Mouse (Mus musculus) cerebellum, adult 2 months (tissue): Measurements from ENCODE around the gene Fstl1. TPM values are rescaled to one million over a fixed set of nuclear protein-coding genes. Genes with fewer than 3 reads are reported as not detected.

ENCODE experiments used
- DNase-seq, 2 experiments: peaks; one replicate each; pipeline ENCODE4 v3.0.0; 2021
- H3K27ac ChIP-seq: fragments of 200-500 bp; 2 replicates; pipeline ENCODE4 v1.5.1; 2012; ENCODE audit warnings: low read length, control low read depth, inconsistent platforms; ENCODE audit not compliant: insufficient read depth
- H3K27me3 ChIP-seq: fragments of 200-500 bp; 2 replicates; pipeline ENCODE4 v1.6.1; 2012; ENCODE audit warnings: inconsistent platforms, mild to moderate bottlenecking, low read length, moderate library complexity; ENCODE audit not compliant: control insufficient read depth, insufficient read depth
- H3K4me1 ChIP-seq: fragments of 200-500 bp; 2 replicates; pipeline ENCODE4 v1.6.1; 2011; ENCODE audit warnings: low read length; ENCODE audit not compliant: control insufficient read depth, insufficient read depth
- H3K4me3 ChIP-seq: fragments of 200-500 bp; replicated peaks from 2 replicates; pipeline ENCODE3; 2011; ENCODE audit warnings: mild to moderate bottlenecking, low read depth, low read length, control low read depth; ENCODE audit not compliant: insufficient read depth
- CTCF ChIP-seq: fragments of 200-500 bp; IDR thresholded peaks from 2 replicates; pipeline ENCODE4 v1.5.1; 2011; ENCODE audit warnings: low read depth, mild to moderate bottlenecking, control low read depth, low read length, moderate library complexity, borderline replicate concordance; ENCODE audit not compliant: insufficient read depth
- POLR2A ChIP-seq: fragments of 200-500 bp; IDR thresholded peaks from 2 replicates; pipeline ENCODE4 v1.6.1; 2011; ENCODE audit warnings: low read length, control low read depth, borderline replicate concordance; ENCODE audit not compliant: insufficient read depth
- WGBS: fragments of 180-500 bp; shearing (Covaris S2); methylation state at CpG from one replicate; pipeline ENCODE4 v1.1.7; 2018; 5-methylcytosine and 5-hydroxymethylcytosine counted together
- polyA plus RNA-seq: library from polyadenylated mRNA; depleted of rRNA; stranded (reverse); fragments of >200 nt; gene quantifications from 2 replicates; pipeline ENCODE4 v1.2.3, GENCODE M21; 2012; rRNA removed

Gene Fstl1
- polyA plus RNA-seq: 26.9 and 35.2 TPM in 2 replicates

GRCm38 (mm10) chr16:37776860-37777651 is at the start of gene Fstl1:
Gene Fstl1, plus strand, starts transcription at chr16:37776873.
- under 1% methylated on average over 52 of the region's 52 CpGs for WGBS
- no peak for TF ChIP-seq POLR2A
- TF ChIP-seq CTCF: no peak
- no peak within 1 kb of the TSS for H3K27ac ChIP-seq
- no peaks in the 10 kb centered on the region; the same call in 1 of the 2 replicates for H3K4me1 ChIP-seq
- H3K27me3 ChIP-seq: no peaks in the 10 kb centered on the region
- H3K4me3 ChIP-seq: peak within 1 kb of the TSS; percentile 78
- DNase-seq: peak; percentile 44 to 63

DNA sequence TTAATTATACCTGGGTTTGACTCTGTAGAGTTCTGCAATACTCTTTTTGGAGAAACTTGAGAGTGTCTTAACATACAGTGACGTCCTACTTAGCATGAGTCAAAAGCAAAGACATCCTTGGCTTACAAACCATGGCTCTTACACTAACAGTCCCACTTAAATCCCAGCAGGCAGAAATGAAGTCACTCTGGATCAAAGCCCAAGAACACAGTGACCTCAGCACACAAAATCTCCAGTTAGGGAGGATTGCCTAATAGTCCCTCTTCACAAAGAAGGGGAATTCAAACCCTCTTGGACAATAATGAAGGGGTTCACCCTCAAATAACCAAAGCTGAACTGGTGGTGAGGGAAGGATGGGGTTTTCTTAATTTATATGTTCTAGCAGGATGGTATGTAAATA is 48.0 kb upstream of the Fstl1 start:
- no peaks in the 10 kb centered on the region for H3K4me1 ChIP-seq
- no peaks in the 10 kb centered on the region for H3K27me3 ChIP-seq
- WGBS: 41% methylated on average over 1 of the region's 1 CpGs
- DNase-seq: peak in 1 of 2 experiments; percentile 3
- no peak overlapping the region for H3K27ac ChIP-seq
- no peak for TF ChIP-seq CTCF
- no peak for TF ChIP-seq POLR2A
- H3K4me3 ChIP-seq: no peak overlapping the region

DNA sequence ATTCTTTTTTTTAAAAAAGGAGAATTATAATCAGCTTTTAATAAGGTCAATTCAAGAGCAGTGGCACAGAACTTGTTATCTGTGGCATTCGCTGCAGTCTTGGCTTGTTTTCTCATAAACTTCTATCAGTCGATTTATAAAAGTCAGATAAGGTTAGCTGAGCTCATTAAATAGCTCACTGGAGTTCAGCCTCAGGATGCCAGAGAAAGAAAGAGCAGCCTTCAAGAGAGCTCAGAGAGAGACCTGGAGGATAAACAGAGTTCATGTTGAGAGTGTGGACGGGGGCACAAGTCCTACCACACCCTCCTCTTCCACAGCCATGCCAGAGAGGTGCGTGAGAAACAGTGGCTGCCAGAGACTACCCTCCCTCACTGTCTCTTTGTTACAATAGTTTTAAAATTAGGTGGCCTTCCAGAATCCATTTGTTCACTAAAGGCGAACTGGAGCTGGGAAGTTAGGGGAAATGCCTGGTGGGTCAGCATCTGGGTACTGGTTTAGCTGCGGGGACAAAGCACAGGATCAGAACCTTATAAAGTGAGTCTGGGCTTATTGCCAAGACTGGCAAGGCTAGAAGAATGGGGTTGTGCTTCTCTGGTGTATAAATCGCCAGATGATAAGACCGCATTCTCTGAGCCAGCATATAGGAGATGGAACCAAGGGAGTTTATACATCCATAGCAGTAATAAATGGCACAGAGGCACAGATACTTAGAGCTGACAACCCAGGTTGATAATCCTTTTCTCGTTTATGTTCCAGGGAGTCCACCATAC is 47.1 kb upstream of the Fstl1 start:
- TF ChIP-seq POLR2A: no peak
- TF ChIP-seq CTCF: no peak
- Histone ChIP-seq H3K27me3 (no peaks in the 10 kb centered on the region), H3K4me1 (no peaks in the 10 kb centered on the region), H3K4me3 (no peak overlapping the region), H3K27ac (no peak overlapping the region)
- no peak for DNase-seq
- WGBS: 49% methylated on average over 9 of the region's 9 CpGs

DNA sequence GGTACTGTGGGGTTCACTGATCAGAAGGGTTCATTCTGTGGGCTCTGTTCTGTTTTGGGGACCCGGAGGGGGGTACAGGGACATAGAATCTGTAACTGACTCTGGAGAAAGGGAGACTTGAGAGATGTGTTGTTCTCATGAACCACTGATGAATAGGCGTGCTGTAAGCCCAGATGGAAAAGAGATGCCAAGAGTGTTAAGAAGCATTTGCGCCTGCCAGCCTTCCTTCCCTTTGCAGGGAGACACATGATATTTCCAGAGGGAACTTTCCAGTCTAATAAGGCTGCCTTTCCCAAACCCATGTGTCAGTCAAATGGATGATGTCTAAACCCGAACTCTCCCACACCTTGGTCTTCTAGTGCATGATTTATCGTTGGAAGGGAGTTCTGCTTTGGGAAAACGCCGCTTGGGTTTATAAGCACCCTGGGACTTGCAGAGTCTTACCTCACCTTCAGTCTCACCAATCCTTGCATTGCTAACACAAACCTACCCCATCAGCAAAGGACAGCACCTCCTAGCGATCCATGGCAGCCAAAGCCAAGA is 46.3 kb upstream of the Fstl1 start:
- Histone ChIP-seq H3K4me3 (no peak overlapping the region), H3K27ac (no peak overlapping the region), H3K27me3 (no peaks in the 10 kb centered on the region), H3K4me1 (no peaks in the 10 kb centered on the region)
- TF ChIP-seq POLR2A: no peak
- no peak for TF ChIP-seq CTCF
- DNase-seq: no peak
- 81% methylated on average over 8 of the region's 8 CpGs for WGBS

- TF ChIP-seq CTCF (no peak), POLR2A (no peak)
- no peak for DNase-seq
- WGBS: 87% methylated on average over 4 of the region's 4 CpGs
- H3K27ac ChIP-seq: no peak overlapping the region
- H3K4me1 ChIP-seq: no peaks in the 10 kb centered on the region
- H3K27me3 ChIP-seq: no peaks in the 10 kb centered on the region
- H3K4me3 ChIP-seq: no peak overlapping the region
Observed at GRCm38 (mm10) chr16:37731431-37731830, 45.2 kb upstream of the Fstl1 start.

DNA sequence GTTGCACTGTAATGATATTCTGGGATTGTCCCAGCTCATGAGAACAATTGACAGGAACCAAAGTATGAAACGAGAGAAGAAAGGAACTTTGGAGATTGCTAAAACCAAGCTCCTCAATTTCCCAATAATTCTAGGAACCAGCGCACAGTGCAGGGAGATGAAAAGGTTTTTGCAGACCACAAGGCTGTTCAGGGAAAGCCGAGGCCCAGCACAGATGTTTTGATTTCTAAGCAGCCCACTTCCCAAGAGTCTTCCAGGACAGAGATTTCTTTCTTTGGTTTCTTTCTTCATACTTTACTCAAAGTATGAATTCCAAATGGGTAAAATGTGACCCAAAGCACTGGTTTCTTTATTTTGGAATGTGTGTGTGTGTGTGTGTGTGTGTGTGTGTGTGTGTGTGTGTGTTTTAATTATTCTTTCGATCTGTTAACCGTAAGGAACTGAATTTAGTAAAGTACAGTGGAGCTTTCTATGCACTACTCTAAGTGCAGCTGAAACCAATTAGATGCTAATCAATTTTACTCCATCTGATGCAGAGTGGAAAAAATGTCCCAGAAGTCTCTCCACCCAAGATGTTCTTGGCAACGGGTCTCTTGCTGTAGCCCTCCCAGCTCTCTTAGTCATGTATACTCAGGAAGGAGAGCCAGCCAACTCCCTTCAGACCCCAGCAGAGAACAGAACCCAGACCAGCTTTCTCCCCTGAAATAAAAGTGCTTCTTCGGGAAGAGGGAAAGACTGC is 44.5 kb upstream of the Fstl1 start:
- TF ChIP-seq CTCF: no peak
- TF ChIP-seq POLR2A: no peak
- H3K27ac ChIP-seq: no peak overlapping the region
- H3K4me1 ChIP-seq: no peaks in the 10 kb centered on the region
- 44% methylated on average over 7 of the region's 7 CpGs for whole genome bisulfite sequencing
- no peaks in the 10 kb centered on the region for H3K27me3 ChIP-seq
- H3K4me3 ChIP-seq: no peak overlapping the region
- DNase-seq: no peak

- TF ChIP-seq CTCF (no peak), POLR2A (no peak)
- no peak for DNase-seq
- WGBS: 96% methylated on average over 2 of the region's 2 CpGs
- Histone ChIP-seq H3K27ac (no peak overlapping the region), H3K4me1 (no peaks in the 10 kb centered on the region), H3K4me3 (no peak overlapping the region), H3K27me3 (no peaks in the 10 kb centered on the region)
Observed at GRCm38 (mm10) chr16:37740076-37740475, 36.6 kb upstream of the Fstl1 start.
